Mouse (Mus musculus): Measurements from ENCODE around the gene Tmem141. TPM values are rescaled to one million over a fixed set of nuclear protein-coding genes. Genes with fewer than 3 reads are reported as not detected.

The Tmem141 gene
- polyA plus RNA-seq (2012; ENCODE audit: low replicate concordance): 10.0 and 19.9 TPM in 2 replicates

DNA sequence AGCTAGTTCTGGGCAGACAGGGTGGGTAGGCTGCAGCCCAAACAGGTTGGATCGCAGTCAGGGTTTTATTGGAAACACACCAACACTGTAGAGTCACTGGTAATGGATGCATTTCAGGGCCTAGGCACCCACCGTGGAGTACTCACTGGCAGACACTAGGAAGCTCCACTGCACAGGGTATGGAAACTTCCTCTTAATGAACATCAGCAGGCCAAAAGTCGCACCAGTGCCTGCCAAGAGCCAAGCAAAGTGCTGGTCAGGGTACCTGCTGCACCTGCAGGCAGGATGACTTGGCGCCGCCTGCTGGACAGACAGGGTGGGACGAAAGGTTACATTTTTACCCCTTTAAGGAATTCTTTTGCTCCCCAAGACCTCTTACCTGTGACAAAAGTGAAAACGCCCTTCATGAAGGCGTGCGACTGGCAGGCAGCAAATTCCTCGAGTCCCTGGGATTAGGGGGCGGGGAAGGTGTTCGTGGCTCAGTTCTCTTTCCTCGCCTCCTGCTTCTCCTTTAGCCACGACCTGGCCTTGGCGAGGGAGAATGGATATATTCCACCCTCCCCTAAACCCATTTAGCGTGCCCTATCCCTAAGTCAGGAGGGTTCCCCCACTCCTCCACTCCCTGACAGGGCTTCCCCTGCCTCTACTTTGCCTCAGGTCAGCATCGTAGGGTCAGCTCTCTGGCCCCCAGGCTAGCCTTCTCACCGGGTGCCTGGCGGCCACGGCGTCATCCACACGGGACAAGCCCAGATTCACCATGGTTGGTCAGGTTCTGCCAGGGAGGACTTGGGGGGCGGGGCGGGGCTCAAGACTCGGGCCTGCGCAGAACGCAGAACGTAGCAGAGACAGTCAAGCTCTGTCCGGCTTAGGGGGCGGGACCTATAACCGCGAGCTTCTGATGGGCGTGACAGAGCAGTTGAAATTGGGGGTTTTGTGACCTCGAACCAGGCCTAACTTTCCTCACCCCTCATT is at the start of gene Tmem141:
Tmem141 (minus strand) TSS at position 777 of the 972 bp plus-strand sequence.

DNA sequence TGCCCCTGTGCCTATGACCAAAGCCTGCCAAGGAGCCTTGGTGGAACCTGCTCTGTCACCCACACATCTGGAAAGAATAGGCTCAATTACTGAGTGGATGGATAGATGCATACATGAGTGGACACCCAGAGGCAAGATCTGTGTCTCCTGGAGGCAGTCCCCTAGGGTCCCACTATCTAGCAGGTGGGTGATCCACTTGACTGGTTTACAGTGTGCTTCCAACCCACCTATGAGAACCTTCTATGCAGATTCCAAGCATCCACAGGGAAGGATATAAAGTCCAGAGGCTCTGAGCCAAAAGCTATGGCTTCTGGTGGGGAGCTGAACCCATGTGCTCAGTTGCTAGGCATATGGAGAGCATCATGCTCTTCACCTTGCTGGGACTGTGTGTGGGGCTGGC is 35.8 kb upstream of the Tmem141 start, which contains the start of gene Lcn5:
Lcn5 (plus strand) TSS at position 301 of the 400 bp plus-strand sequence.

DNA sequence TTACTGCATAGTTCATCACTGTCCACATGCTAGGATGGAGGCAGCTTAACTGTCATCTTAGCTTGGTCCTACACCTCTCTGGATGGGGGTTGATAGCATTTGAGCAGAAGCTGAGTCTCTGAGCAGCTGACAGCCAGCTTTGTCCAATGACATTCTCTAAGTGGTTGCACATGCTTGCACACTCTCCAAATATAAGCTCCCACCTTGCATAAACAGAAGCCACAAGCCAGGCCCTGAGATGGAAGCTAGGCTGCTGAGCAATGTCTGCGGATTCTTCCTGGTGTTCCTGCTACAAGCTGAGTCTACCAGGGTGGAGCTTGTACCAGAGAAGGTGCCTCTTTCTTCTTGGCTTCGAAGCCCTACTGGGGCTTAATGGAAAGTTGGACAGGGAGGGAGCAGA is 31.1 kb upstream of the Tmem141 start, which contains the start of gene Lcn8:
Lcn8 (plus strand) TSS at position 219 of the 400 bp plus-strand sequence.

DNA sequence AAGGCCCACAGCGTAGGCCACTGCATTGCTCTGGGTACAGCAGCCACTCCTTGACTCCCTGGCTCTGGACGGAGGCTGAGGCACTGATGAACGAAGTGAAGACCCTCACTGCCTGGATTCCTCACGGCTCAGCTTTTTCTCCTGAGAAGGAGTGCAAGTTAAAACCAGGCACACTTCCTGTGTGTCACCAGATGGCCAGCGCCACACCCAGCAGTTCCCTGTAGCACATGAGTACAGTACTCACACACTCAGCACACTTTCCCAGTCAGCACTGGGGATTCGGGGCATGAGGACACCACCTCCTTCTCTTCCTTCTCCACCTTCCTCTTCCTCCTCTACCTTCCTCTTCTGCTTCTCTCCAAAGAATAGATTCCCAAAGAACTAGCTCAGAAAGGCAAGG is 6.0 kb upstream of the Tmem141 start, which contains the start of gene Fcna:
Fcna (minus strand) TSS at position 220 of the 400 bp plus-strand sequence.

DNA sequence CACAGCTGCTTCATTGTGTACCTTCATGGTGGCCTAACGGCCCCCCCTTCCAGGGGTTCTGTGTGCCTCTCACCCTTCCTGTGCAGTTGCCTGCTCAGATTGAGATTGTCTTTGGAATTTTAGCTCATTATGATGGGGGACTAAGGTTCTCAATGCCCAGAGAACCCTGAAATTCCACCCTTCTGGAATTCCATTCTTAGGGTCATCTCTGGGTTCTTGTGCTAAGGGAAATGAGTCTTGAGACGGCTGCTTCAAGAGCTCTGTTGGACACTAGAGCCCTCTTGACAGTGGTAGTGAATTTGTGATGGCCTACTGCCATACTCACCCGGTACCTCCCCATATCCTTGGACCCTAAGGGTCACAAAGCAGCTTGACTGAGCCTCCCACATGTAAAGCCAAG is 4.2 kb downstream of the Tmem141 start, which contains the start of gene Ccdc183:
Ccdc183 (minus strand) TSS at position 101 of the 400 bp plus-strand sequence.

DNA sequence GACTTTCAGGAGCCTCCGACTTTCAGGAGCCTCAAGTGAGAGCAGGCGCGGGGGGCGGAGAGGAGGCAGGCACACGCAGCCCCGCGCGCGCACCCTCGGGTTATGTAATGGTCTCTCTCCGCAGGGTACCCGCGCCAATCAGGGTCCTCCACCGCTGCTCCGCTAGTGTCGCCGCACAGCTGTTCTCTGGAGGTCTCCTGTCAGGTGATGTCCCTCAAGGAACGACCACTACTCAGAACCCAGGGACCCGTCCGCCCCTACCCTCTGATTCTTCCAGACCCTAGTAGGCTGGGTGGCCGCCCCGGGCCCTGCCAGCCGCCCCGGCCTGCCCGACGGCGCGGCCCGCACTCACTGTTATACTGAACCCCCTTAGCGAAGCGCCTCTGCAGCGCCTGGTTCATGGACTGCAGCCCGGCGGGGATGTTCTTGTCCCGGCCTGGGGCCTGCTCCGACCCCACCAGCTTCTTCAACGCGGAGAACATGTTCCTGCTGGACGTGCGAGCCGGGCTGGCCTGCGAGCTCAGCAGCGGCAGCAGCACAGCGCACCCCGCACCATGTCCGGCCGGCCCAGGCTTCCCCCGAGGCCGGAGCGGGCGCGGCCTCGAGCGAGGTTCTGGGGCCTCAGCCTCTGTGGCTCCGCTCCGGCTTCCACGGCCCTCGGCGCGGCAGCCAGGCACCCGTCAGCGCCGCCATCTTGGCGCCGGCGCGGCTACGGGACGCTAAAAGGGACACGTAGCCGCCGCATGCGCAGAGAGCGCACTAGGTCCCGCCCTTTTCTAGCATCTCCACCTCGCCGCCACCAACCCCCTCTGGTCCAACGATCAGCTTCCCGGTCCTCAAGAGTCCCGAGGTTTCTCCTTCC is 13.8 kb downstream of the Tmem141 start, which contains the start of gene Rabl6:
Rabl6 (minus strand) TSS at position 761 of the 862 bp plus-strand sequence.

DNA sequence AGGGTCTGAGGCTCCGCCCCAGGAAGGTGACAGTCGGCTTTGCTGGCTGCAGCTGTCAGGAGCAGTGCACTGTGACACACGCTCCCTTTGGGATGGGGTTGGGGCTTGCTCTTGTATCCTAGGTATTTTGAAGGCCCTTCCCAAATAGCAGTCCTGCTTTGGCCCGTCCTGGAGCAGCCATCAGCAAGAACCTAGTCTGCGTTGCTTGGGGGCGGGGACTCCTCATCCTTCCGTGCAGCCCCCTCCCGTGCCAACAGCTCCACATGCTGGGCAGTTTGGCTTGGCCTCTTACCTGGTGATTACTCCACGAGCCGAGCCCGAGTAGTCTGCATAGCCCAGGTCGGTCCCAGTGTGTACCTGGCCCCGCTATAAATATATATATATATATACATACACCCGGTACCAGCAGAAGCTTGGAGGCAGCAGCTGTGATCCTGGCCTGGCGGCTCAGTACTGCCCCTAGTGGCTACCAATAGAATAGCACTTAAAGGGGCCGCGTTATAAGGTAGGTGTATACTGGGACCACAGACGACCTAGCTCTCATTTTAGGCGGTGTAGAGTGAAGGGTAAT is 40.4 kb downstream of the Tmem141 start, which contains the start of gene Ajm1:
Ajm1 (minus strand) TSS at position 464 of the 571 bp plus-strand sequence.

DNA sequence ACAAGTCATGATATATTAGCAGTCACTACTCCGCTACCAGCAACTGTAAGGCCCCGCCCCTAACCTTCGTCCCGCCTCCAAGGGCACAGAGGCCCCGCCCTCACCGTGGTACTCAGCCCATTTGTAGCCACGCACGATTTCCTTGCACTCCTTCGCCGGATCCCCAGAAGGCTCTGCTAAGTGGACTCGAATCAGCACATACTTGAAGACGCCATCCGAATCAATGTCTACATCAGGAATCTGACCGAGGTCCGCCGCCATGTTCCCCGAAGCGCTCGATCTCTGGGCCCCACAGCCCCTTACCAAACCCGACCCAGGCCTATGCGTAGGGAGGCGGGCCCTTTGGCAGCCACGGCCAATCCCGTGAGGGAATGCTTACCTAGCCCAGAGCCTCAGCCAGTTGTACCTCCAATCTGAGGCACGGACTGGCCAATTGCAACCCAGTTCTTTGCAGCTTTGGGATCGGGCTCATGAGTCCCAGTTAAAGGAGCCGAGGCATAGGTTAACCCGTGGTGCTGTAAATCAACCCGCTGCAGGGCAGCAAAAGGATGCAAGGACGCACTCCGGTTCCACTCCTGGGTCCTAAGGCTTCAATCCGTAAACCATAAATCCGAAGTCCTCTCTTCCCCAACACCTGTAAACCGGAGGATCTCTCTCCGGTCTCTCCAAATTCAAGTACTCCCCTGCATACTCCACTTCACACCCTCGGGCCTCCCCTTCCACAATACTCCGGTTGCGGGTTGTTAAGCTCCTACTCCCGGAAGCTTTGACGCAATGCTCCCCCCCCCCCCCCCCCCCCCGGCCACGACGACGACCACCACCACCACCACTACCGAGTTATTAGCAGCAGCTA is 47.0 kb downstream of the Tmem141 start, which contains the start of the genes Mamdc4 and Phpt1:
Mamdc4 (minus strand) TSS at position 267 of the 853 bp plus-strand sequence.
Phpt1 (minus strand) TSS at position 646 of the 853 bp plus-strand sequence.

Other genes starting within 250 kb of the Tmem141 start
- 6.3 and 11.6 TPM in 2 replicates for gene Sapcd2, start 249.7 kb downstream of the Tmem141 start, polyA plus RNA-seq (2012; ENCODE audit: low replicate concordance)
- 0.10 TPM in 1 of 2 replicates, not detected in the other for gene Entpd2, start 226.1 kb downstream of the Tmem141 start, polyA plus RNA-seq (2012; ENCODE audit: low replicate concordance)
- gene Npdc1, start 222.7 kb downstream of the Tmem141 start, polyA plus RNA-seq (2012; ENCODE audit: low replicate concordance): 3.8 and 4.4 TPM in 2 replicates
- gene Fut7, start 198.7 kb downstream of the Tmem141 start, polyA plus RNA-seq (2012; ENCODE audit: low replicate concordance): 4.5 and 10.9 TPM in 2 replicates
- 32.3 and 48.6 TPM in 2 replicates for gene Abca2, start 193.3 kb downstream of the Tmem141 start, polyA plus RNA-seq (2012; ENCODE audit: low replicate concordance)
- not detected in 2 replicates for gene Clic3, start 165.2 kb downstream of the Tmem141 start, polyA plus RNA-seq (2012; ENCODE audit: low replicate concordance)
- gene Paxx, start 160.9 kb downstream of the Tmem141 start, polyA plus RNA-seq (2012; ENCODE audit: low replicate concordance): 82.6 and 103 TPM in 2 replicates
- gene Ptgds, start 152.0 kb downstream of the Tmem141 start, polyA plus RNA-seq (2012; ENCODE audit: low replicate concordance): not detected in 2 replicates
- not detected in 2 replicates for gene Lcn12, start 128.1 kb downstream of the Tmem141 start, polyA plus RNA-seq (2012; ENCODE audit: low replicate concordance)
- gene Fbxw5, start 121.3 kb downstream of the Tmem141 start, polyA plus RNA-seq (2012; ENCODE audit: low replicate concordance): 16.5 and 48.8 TPM in 2 replicates
- gene C8g, start 120.3 kb downstream of the Tmem141 start, polyA plus RNA-seq (2012; ENCODE audit: low replicate concordance): 0.27 TPM in 1 of 2 replicates, not detected in the other
- gene Traf2, start 75.1 kb downstream of the Tmem141 start, polyA plus RNA-seq (2012; ENCODE audit: low replicate concordance): 6.4 and 20.6 TPM in 2 replicates
- gene Edf1, start 64.2 kb downstream of the Tmem141 start, polyA plus RNA-seq (2012; ENCODE audit: low replicate concordance): 403 and 822 TPM in 2 replicates
- gene Mamdc4, start 47.2 kb downstream of the Tmem141 start, polyA plus RNA-seq (2012; ENCODE audit: low replicate concordance): 1.7 and 1.9 TPM in 2 replicates
- 2.9 and 5.8 TPM in 2 replicates for gene Phpt1, start 46.8 kb downstream of the Tmem141 start, polyA plus RNA-seq (2012; ENCODE audit: low replicate concordance)
- gene Ajm1, start 40.2 kb downstream of the Tmem141 start, polyA plus RNA-seq (2012; ENCODE audit: low replicate concordance): 8.1 and 18.3 TPM in 2 replicates
- 48.7 and 55.1 TPM in 2 replicates for gene Rabl6, start 13.5 kb downstream of the Tmem141 start, polyA plus RNA-seq (2012; ENCODE audit: low replicate concordance)
- not detected in 2 replicates for gene Ccdc183, start 4.3 kb downstream of the Tmem141 start, polyA plus RNA-seq (2012; ENCODE audit: low replicate concordance)
- 145 and 166 TPM in 2 replicates for gene Fcna, start 6.0 kb upstream of the Tmem141 start, polyA plus RNA-seq (2012; ENCODE audit: low replicate concordance)
- not detected in 2 replicates for gene Lcn8, start 31.1 kb upstream of the Tmem141 start, polyA plus RNA-seq (2012; ENCODE audit: low replicate concordance)
- not detected in 2 replicates for gene Lcn5, start 35.9 kb upstream of the Tmem141 start, polyA plus RNA-seq (2012; ENCODE audit: low replicate concordance)
- not detected in 2 replicates for gene Lcn6, start 54.8 kb upstream of the Tmem141 start, polyA plus RNA-seq (2012; ENCODE audit: low replicate concordance)
- not detected in 2 replicates for gene Lcn10, start 60.7 kb upstream of the Tmem141 start, polyA plus RNA-seq (2012; ENCODE audit: low replicate concordance)
- gene Obp2a, start 78.0 kb upstream of the Tmem141 start, polyA plus RNA-seq (2012; ENCODE audit: low replicate concordance): not detected in 2 replicates
- 189 and 405 TPM in 2 replicates for gene Bmyc, start 84.7 kb upstream of the Tmem141 start, polyA plus RNA-seq (2012; ENCODE audit: low replicate concordance)
- not detected in 2 replicates for gene Obp2b, start 115.0 kb upstream of the Tmem141 start, polyA plus RNA-seq (2012; ENCODE audit: low replicate concordance)
- gene Lcn3, start 143.6 kb upstream of the Tmem141 start, polyA plus RNA-seq (2012; ENCODE audit: low replicate concordance): not detected in 2 replicates
- gene Lcn11, start 155.0 kb upstream of the Tmem141 start, polyA plus RNA-seq (2012; ENCODE audit: low replicate concordance): not detected in 2 replicates
- not detected in 2 replicates for gene Gm13539, start 160.3 kb upstream of the Tmem141 start, polyA plus RNA-seq (2012; ENCODE audit: low replicate concordance)
- gene Glt6d1, start 193.8 kb upstream of the Tmem141 start, polyA plus RNA-seq (2012; ENCODE audit: low replicate concordance): not detected in 2 replicates
- gene Lcn9, start 201.1 kb upstream of the Tmem141 start, polyA plus RNA-seq (2012; ENCODE audit: low replicate concordance): not detected in 2 replicates
- gene Sohlh1, start 225.2 kb upstream of the Tmem141 start, polyA plus RNA-seq (2012; ENCODE audit: low replicate concordance): not detected in 2 replicates
- gene Kcnt1, start 241.7 kb upstream of the Tmem141 start, polyA plus RNA-seq (2012; ENCODE audit: low replicate concordance): not detected in 2 replicates

Data from hematopoietic multipotent progenitor cell, adult 10-12 weeks (in vitro differentiated cells).